Mouse (Mus musculus): Measurements from ENCODE around the gene Pik3r2. TPM values are rescaled to one million over a fixed set of nuclear protein-coding genes. Genes with fewer than 3 reads are reported as not detected.
A peak's percentile ranks its signal among the peaks of the same experiment; 100 is the strongest.

The Pik3r2 gene
- polyA plus RNA-seq, 1 experiment from 2014 or later, result 102 TPM

DNA sequence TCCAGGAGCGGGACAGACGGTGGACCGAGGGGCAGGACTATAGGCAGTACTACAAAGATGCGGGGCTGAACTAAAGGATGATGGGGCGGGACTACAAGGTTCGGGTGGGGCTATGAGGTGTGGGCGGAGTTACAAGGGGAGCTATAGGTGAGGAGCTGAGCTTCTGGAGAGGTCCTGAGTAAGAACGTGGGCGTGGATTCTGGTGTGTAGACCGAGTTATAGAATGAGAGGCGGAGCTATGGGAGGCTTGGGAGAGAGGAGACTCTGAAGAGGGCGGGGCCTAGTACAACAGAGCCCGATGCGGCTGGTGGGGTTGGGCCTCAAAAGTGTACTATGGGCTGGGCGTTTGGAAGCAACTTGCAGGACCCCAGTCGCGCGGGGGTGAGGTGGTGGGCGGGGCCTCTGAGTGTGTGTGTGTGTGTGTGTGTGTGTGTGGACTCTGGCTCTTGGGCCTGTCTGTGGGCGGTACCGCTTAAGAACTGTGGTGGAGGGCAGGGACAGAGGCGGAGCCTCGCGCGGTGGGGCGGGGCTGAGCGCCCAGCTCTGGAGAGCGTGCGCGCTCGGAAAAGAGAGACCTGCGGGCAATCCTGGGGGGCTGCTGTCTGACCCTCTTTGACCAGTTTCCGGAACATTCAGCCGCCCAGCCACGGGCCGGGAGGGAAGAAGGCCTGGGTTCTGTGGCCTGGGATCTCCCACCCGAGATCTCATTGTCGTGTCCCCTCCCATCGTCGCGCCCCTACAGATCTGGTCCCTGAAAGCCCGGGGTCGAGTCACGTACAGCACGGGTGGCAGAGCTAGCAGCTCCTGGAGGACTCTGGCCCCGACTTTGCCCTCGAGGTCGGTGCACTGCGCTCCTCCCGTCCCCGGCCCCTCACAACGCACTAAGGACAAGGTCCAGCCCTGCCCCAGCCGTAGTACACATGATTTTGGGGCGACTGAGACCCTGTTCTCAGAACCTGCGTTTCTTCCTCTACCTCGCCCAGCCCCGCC is 20.9 kb upstream of the Pik3r2 start:
- WGBS, result under 1% methylated on average over 56 of the region's 57 CpGs
- Histone ChIP-seq H3K4me1 (peaks cover 46% of the 10 kb centered on the region), H3K9me3 (replicated peaks) (no peaks in the 10 kb centered on the region), H3K9ac (replicated peaks) (peak overlapping the region; percentile 60), H3K4me3 (replicated peaks) (peak overlapping the region; percentile 61), H3K36me3 (no peaks in the 10 kb centered on the region), H3K27me3 (replicated peaks) (peaks cover 27% of the 10 kb centered on the region), H3K27ac (replicated peaks) (peak overlapping the region; percentile 60; the same call in 1 of the 2 replicates), H3K4me2 (peak overlapping the region; percentile 93)
- ATAC-seq (ENCODE audit: low FRiP score), result peak; percentile 86

DNA sequence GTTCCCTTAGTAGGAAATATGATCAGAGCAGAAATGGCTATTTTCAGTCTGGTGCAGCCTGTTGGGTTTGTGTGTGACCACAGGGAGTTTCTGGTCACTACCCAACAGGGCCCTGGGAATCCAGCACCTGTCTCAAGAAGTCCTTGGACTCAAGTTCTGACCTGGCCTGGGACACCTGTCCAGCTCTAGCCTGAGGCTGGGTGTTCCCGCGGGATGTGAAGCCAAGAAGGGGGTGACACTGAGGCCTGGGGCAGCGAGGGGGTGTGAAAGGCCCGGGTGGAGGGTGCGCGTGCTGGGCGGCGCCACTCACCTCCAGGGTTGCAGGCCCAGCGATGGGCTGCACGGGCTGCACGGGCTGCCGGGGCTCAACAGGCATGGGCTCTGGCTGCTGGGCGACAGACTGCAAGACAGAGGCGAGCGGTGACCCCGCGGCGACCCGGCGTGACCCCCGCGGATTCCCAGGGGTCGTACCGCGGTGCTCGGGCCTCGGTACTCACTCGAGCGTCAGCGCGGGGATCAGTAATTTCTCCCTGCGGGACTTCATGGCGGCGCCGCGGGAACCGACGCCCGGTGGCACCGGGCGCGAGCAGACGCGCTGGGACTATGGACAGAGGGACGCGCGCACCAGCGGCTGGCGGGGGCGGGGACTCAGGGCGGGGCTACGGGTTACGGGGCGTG is 20.0 kb upstream of the Pik3r2 start:
- ATAC-seq (ENCODE audit: low FRiP score), result no peak
- Histone ChIP-seq H3K4me3 (replicated peaks) (peak overlapping the region; percentile 61), H3K27ac (replicated peaks) (peak overlapping the region; percentile 63; the same call in 1 of the 2 replicates)

DNA sequence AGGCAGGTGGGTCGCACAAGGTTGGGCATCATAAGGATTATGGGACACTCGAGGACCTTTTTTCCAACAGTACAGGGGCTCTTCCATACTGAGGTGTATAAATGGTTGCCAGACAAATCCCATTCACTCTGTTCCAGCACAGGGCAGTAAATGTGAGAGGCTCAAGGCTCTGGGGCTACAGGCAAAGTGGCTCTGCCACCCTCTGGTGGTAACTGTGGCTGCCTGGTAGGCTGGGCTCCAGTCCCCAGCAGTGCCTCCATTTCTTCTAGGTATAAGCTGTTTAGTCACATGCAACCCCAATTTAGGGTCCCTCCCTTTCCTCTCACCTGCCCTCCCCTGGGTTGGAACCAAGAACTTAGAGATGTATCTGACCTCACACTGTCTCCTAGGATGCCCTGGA is 18.9 kb upstream of the Pik3r2 start:
- H3K27me3 ChIP-seq (replicated peaks), result peaks cover 19% of the 10 kb centered on the region
- H3K4me1 ChIP-seq, result peaks cover 60% of the 10 kb centered on the region
- H3K36me3 ChIP-seq, result no peaks in the 10 kb centered on the region
- WGBS, result 81% methylated on average over 2 of the region's 2 CpGs
- H3K4me2 ChIP-seq, result no peak overlapping the region
- ATAC-seq (ENCODE audit: low FRiP score), result no peak
- no peak overlapping the region for H3K9ac ChIP-seq (replicated peaks)
- no peaks in the 10 kb centered on the region for H3K9me3 ChIP-seq (replicated peaks)
- no peak overlapping the region for H3K27ac ChIP-seq (replicated peaks)
- H3K4me3 ChIP-seq (replicated peaks), result no peak overlapping the region

More for the DNA sequence above, 20.0 kb upstream of the Pik3r2 start:
- peaks cover 20% of the 10 kb centered on the region for H3K27me3 ChIP-seq (replicated peaks)
- peak overlapping the region; percentile 60 for H3K9ac ChIP-seq (replicated peaks)
- no peaks in the 10 kb centered on the region for H3K9me3 ChIP-seq (replicated peaks)
- H3K4me1 ChIP-seq, result peaks cover 52% of the 10 kb centered on the region
- H3K4me2 ChIP-seq, result peak overlapping the region; percentile 93
- no peaks in the 10 kb centered on the region for H3K36me3 ChIP-seq
- 2% methylated on average over 54 of the region's 54 CpGs for whole genome bisulfite sequencing

DNA sequence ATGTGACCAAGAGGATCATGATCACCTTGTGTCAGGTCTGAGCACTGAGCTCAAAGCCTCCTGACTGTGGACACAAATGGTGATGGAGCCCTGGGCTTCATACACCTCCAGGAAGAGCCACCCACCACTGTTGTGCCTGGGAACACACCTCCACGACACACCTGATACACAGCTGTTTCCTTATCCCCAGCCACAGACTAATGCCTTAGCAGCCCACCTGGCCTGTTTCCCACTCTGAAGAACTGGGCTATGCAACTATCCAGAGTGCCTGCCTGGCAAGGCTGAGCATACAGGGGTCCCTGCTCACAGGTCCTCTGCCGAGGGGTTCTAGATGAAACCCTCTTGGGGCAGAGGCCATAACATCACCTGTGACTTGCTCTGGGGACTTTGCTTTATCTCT is 17.7 kb upstream of the Pik3r2 start:
- peaks cover 60% of the 10 kb centered on the region for H3K4me1 ChIP-seq
- WGBS, result 82% methylated on average over 2 of the region's 2 CpGs

DNA sequence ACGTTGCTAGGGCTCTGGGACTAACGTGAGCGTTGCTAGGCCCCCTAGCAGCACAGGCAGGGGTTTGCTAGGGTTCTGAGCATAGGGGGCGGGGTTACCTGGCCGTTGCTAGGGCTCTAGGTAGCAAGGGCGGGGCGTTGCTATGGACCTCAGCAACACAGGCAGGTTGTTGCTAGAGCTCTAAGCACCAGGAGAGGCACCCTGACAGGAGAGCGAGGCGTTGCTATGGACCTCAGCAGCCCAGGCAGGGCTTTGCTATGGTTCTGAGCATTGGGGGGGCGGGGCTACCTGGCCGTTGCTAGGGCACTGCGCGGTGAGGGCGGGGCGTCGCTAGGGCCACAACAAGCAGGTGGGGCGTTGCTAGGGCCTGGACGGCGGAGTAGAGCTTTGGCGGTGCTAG is 16.2 kb upstream of the Pik3r2 start:
- H3K36me3 ChIP-seq, result peaks cover 8% of the 10 kb centered on the region; the same call in 1 of the 2 replicates
- H3K27ac ChIP-seq (replicated peaks), result peak overlapping the region; percentile 83
- H3K9ac ChIP-seq (replicated peaks), result peak overlapping the region; percentile 82; the same call in 1 of the 2 replicates
- H3K27me3 ChIP-seq (replicated peaks), result peaks cover 7% of the 10 kb centered on the region
- WGBS, result under 1% methylated on average over 20 of the region's 20 CpGs
- peaks cover 52% of the 10 kb centered on the region for H3K4me1 ChIP-seq
- ATAC-seq (ENCODE audit: low FRiP score), result peak; percentile 52
- H3K4me2 ChIP-seq, result peak overlapping the region; percentile 75
- peak overlapping the region; percentile 61 for H3K4me3 ChIP-seq (replicated peaks)
- H3K9me3 ChIP-seq (replicated peaks), result no peaks in the 10 kb centered on the region

More for the DNA sequence above, 17.7 kb upstream of the Pik3r2 start:
- peaks cover 9% of the 10 kb centered on the region for H3K27me3 ChIP-seq (replicated peaks)
- no peak overlapping the region for H3K27ac ChIP-seq (replicated peaks)
- no peaks in the 10 kb centered on the region for H3K36me3 ChIP-seq
- H3K9ac ChIP-seq (replicated peaks), result no peak overlapping the region
- no peak overlapping the region for H3K4me2 ChIP-seq
- H3K9me3 ChIP-seq (replicated peaks), result no peaks in the 10 kb centered on the region
- H3K4me3 ChIP-seq (replicated peaks), result no peak overlapping the region
- no peak for ATAC-seq (ENCODE audit: low FRiP score)

DNA sequence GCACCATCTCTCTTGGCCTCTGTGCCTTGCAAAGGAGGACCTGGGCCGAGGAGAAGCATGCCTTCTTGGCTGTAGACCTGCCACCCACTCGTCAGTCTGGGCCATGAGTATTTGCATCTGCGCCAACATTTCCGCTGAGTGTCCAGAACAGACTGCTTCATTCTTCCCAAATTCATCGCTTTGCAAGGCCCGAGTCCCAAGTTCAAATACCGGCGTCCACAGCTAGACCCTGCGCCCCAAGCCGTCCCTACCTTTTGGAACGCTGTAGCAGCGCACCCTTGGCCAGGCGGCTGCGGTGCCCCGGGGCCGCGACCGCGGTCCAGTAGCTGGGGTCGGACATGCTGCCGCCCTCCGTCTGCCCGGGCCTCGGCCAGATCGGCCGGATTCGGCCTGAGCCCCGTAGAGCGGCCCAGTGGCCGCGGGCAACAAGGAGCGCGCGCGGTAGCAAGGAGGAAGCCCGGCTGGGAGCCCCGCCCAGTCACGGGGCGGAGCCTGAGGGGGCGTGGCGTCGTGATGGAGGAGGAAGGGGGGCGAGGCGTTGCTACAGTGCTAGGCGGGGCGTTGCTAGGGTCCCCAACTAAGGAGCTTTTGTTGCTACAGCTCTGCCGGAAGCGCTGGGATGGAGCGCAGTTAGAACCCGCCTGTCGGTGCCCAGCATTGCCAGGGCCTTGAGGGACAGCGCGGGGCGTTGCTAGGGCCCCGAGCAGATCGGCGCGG is 15.6 kb upstream of the Pik3r2 start:
- peak overlapping the region; percentile 61 for H3K4me3 ChIP-seq (replicated peaks)
- H3K36me3 ChIP-seq, result peaks cover 13% of the 10 kb centered on the region
- peaks cover 7% of the 10 kb centered on the region for H3K27me3 ChIP-seq (replicated peaks)
- ATAC-seq (ENCODE audit: low FRiP score), result peak; percentile 80
- H3K4me1 ChIP-seq, result peaks cover 48% of the 10 kb centered on the region
- no peaks in the 10 kb centered on the region for H3K9me3 ChIP-seq (replicated peaks)
- peak overlapping the region; percentile 83 for H3K27ac ChIP-seq (replicated peaks)
- 6% methylated on average over 58 of the region's 58 CpGs for WGBS
- H3K9ac ChIP-seq (replicated peaks), result peak overlapping the region; percentile 82
- peak overlapping the region; percentile 75 for H3K4me2 ChIP-seq

DNA sequence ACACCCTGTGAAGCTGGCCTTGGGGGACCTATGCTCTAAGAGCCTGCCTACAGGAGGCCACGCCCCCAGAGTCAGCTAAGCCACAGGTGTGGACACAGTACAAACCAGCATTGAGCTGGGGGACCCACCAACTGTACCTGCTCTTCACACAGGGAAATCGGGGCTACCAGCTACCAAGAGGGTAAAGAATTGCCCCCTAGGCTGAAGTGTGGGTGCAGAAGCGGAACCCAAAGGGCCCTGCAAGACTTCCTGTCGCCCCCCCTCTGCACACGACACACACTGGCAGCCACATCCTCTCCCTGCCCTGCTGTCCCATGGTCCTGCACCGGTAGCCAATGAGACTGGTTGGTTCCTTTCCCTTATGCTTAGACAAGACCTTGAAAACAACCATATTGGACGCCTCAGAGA is 14.8 kb upstream of the Pik3r2 start:
- Histone ChIP-seq H3K9me3 (replicated peaks) (no peaks in the 10 kb centered on the region), H3K4me1 (peaks cover 42% of the 10 kb centered on the region), H3K27ac (replicated peaks) (0 out of 2 replicates have a peak overlapping the region, but pooled peaks have one; percentile 83), H3K4me3 (replicated peaks) (peak overlapping the region; percentile 61), H3K27me3 (replicated peaks) (peaks cover 7% of the 10 kb centered on the region), H3K4me2 (peak overlapping the region; percentile 75), H3K9ac (replicated peaks) (peak overlapping the region; percentile 82), H3K36me3 (peaks cover 21% of the 10 kb centered on the region)
- WGBS, result 77% methylated on average over 7 of the region's 7 CpGs
- ATAC-seq (ENCODE audit: low FRiP score), result no peak

DNA sequence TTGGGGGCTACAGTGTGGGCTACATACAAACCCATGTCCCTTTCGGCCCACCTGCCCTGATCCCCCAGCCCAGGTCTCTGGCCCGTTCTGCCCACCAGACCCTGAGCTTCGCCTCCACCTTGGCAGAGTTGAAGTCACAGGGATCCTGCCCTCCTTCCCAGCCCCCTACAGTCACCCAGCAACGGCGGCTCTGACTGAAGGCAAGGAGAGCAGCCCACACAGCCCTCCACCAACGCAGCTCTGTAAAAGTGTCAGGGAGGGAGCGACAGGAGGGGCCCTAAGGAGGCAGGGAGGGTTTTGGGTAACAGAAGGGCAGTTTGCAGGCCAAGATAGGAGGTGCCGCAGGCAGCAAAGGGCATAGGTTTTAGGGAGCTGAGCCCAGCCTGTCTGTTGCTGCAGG is 14.3 kb upstream of the Pik3r2 start:
- 60% methylated on average over 8 of the region's 8 CpGs for WGBS
- Histone ChIP-seq H3K36me3 (peaks cover 25% of the 10 kb centered on the region), H3K4me3 (replicated peaks) (peak overlapping the region; percentile 61; the same call in 1 of the 2 replicates), H3K27me3 (replicated peaks) (peaks cover 7% of the 10 kb centered on the region), H3K27ac (replicated peaks) (no peak overlapping the region), H3K9ac (replicated peaks) (peak overlapping the region; percentile 82; the same call in 1 of the 2 replicates), H3K4me2 (peak overlapping the region; percentile 75), H3K4me1 (peaks cover 37% of the 10 kb centered on the region), H3K9me3 (replicated peaks) (no peaks in the 10 kb centered on the region)
- no peak for ATAC-seq (ENCODE audit: low FRiP score)

DNA sequence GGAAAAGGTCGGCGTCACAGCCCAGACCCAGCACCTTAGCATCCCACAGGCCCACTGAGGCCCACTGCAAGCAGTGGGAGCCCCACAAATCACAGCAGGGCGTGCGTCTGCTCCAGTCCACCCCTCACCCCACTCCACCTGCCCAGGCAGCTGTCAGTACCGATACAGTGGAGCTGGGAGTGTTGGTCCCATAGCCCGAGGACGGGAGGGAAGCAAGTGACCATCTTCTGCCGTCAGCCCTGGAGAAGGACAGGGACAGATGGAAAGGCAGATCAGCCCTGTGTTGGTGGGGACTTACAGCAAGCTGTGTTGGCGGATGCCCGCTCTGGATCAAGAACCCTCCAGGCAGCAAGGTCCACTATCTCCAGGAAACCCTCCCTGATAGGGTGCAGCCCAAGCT is 12.5 kb upstream of the Pik3r2 start:
- WGBS, result 83% methylated on average over 10 of the region's 10 CpGs
- Histone ChIP-seq H3K4me3 (replicated peaks) (no peak overlapping the region), H3K9ac (replicated peaks) (no peak overlapping the region), H3K36me3 (peaks cover 43% of the 10 kb centered on the region), H3K9me3 (replicated peaks) (no peaks in the 10 kb centered on the region), H3K4me1 (peaks cover 33% of the 10 kb centered on the region), H3K4me2 (no peak overlapping the region), H3K27me3 (replicated peaks) (peaks cover 7% of the 10 kb centered on the region), H3K27ac (replicated peaks) (no peak overlapping the region)
- ATAC-seq (ENCODE audit: low FRiP score), result no peak

DNA sequence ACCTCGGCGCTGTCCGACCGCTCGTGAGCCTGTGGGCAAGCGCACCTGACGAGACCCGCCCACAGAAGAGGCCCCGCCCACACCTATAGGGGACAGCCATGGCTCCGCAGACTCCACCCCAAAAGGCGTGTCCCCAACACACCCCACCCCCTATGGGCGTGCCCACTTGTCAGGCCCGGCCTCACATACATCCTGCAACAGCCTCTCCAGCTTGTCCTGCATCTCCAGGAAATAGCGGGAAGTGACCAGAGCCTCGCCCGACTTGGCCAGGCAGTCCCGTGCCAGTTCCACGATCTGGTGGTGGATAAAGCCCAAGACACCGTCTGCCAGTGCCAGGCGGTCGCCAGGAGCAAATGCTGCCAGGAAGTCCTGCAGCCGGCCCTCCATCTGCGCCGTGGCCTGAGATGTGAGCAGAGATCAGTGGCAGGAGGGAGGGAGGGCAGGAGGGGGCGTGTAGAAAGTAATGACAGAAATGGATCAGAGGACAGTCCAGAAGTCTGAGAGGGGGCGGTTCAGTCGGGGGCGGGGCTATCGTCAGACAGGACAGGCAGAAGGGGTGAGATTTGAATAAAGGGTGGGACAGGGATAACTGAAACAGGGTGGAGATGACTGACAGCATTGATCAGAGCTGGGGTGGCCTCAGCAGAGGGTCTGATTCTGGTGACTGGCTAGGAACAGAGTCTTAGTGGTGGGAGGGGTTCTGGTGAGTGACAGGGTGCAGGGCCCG is 11.6 kb upstream of the Pik3r2 start:
- H3K4me1 ChIP-seq, result peaks cover 29% of the 10 kb centered on the region
- no peak overlapping the region for H3K27ac ChIP-seq (replicated peaks)
- peaks cover 7% of the 10 kb centered on the region for H3K27me3 ChIP-seq (replicated peaks)
- peak overlapping the region; percentile 1; the same call in 1 of the 2 replicates for H3K4me3 ChIP-seq (replicated peaks)
- ATAC-seq (ENCODE audit: low FRiP score), result no peak
- no peaks in the 10 kb centered on the region for H3K9me3 ChIP-seq (replicated peaks)
- no peak overlapping the region for H3K9ac ChIP-seq (replicated peaks)
- H3K36me3 ChIP-seq, result peaks cover 53% of the 10 kb centered on the region
- H3K4me2 ChIP-seq, result peak overlapping the region; percentile 30
- 26% methylated on average over 30 of the region's 30 CpGs for whole genome bisulfite sequencing
